Mouse (Mus musculus) stomach, postnatal 0 days (tissue): ENCODE measurements around the gene Arhgef2. TPM values are rescaled to one million over a fixed set of nuclear protein-coding genes. Genes with fewer than 3 reads are reported as not detected.

Experiments used
- ATAC-seq: fragments of 200-750 bp; cut with Nextera tagmentation; 2 replicates; pipeline ENCODE4 v1.8.0; 2017; ENCODE audit not compliant: low FRiP score, low TSS enrichment
- DNase-seq: peaks from one replicate; pipeline ENCODE4 v3.0.0-alpha.2; 2016; ENCODE audit warnings: low spot score
- H3K27ac ChIP-seq: fragments of 300-500 bp; sonication (generic); replicated peaks from 2 replicates; pipeline ENCODE4 v1.5.1; 2014; ENCODE audit warnings: mild to moderate bottlenecking, control low read depth
- H3K27me3 ChIP-seq: fragments of 300-500 bp; sonication (generic); 2 replicates; pipeline ENCODE4 v1.6.1; 2014; ENCODE audit warnings: low read length; ENCODE audit not compliant: control insufficient read depth, insufficient read depth
- H3K36me3 ChIP-seq: fragments of 300-500 bp; sonication (generic); 2 replicates; pipeline ENCODE4 v1.6.1; 2014; ENCODE audit warnings: low read length, mixed read lengths; ENCODE audit not compliant: control insufficient read depth, insufficient read depth
- H3K4me1 ChIP-seq: fragments of 300-500 bp; sonication (generic); replicated peaks from 2 replicates; pipeline ENCODE4 v1.6.1; 2014; ENCODE audit warnings: antibody characterized with exemption; ENCODE audit not compliant: control insufficient read depth, insufficient read depth
- H3K4me2 ChIP-seq: fragments of 300-500 bp; sonication (generic); replicated peaks from 2 replicates; pipeline ENCODE4 v1.6.1; 2014; ENCODE audit warnings: low read depth, mild to moderate bottlenecking, control low read depth, moderate library complexity
- H3K4me3 ChIP-seq: fragments of 300-500 bp; sonication (generic); 2 replicates; pipeline ENCODE4 v1.5.1; 2014; ENCODE audit warnings: low read depth, low read length, control low read depth
- H3K9ac ChIP-seq: fragments of 300-500 bp; sonication (generic); 2 replicates; pipeline ENCODE4 v1.6.1; 2014; ENCODE audit warnings: mild to moderate bottlenecking, low read length, control low read depth, mixed read lengths
- H3K9me3 ChIP-seq: fragments of 300-500 bp; sonication (generic); 2 replicates; pipeline ENCODE4 v1.6.1; 2016; ENCODE audit warnings: low read length; ENCODE audit not compliant: control insufficient read depth
- CTCF ChIP-seq: IDR thresholded peaks from 2 replicates; pipeline ENCODE4 v1.5.1; 2016; ENCODE audit warnings: antibody characterized with exemption, low read depth, mild to moderate bottlenecking, moderate library complexity
- EP300 ChIP-seq: optimal IDR thresholded peaks from 2 replicates; pipeline ENCODE3; 2016; ENCODE audit warnings: antibody characterized with exemption
- WGBS: fragments of 180-500 bp; shearing (Covaris S2); extraction: QIAGEN DNeasy Blood & Tissue Kit; methylation state at CpG from one replicate; pipeline ENCODE4 v1.1.7; 2014; 5-methylcytosine and 5-hydroxymethylcytosine counted together
- polyA plus RNA-seq: library from polyadenylated mRNA; unstranded; fragments of >200 nt; fragmentation: Nextera tagmentation; extraction: Ambion mirVana; gene quantifications from 2 replicates; pipeline ENCODE4 v1.2.1, GENCODE M21; 2015

The Arhgef2 gene
- polyA plus RNA-seq, 1 experiment from 2014 or later: 29.0 TPM

GRCm38 (mm10) chr3:88655619-88656018 lies 49.9 kb downstream of the Arhgef2 start:
- Histone ChIP-seq H3K27ac (no peak overlapping the region), H3K4me2 (no peak overlapping the region), H3K9me3 (no peaks in the 10 kb centered on the region), H3K36me3 (no peaks in the 10 kb centered on the region), H3K4me3 (no peak overlapping the region), H3K4me1 (no peaks in the 10 kb centered on the region), H3K9ac (no peak overlapping the region), H3K27me3 (no peaks in the 10 kb centered on the region)
- TF ChIP-seq CTCF (no peak), EP300 (no peak)
- 76% methylated on average over 8 of the region's 8 CpGs for WGBS
- ATAC-seq (no peak), DNase-seq (no peak)

- no peak overlapping the region for H3K9ac ChIP-seq
- H3K27ac ChIP-seq: no peak overlapping the region
- 46% methylated on average over 5 of the region's 5 CpGs for WGBS
- H3K4me3 ChIP-seq: no peak overlapping the region
- no peak for DNase-seq
- H3K4me1 ChIP-seq: no peaks in the 10 kb centered on the region
- no peak overlapping the region for H3K4me2 ChIP-seq
- H3K27me3 ChIP-seq: no peaks in the 10 kb centered on the region
- no peaks in the 10 kb centered on the region for H3K36me3 ChIP-seq
- TF ChIP-seq CTCF (no peak), EP300 (no peak)
- H3K9me3 ChIP-seq: no peaks in the 10 kb centered on the region
- no peak for ATAC-seq
Observed at GRCm38 (mm10) chr3:88658441-88659127, 52.8 kb downstream of the Arhgef2 start.

- DNase-seq (peak; percentile 14), ATAC-seq (no peak)
- Histone ChIP-seq H3K36me3 (no peaks in the 10 kb centered on the region), H3K27me3 (no peaks in the 10 kb centered on the region), H3K4me1 (no peaks in the 10 kb centered on the region), H3K27ac (no peak overlapping the region), H3K4me2 (no peak overlapping the region), H3K9ac (no peak overlapping the region), H3K4me3 (no peak overlapping the region), H3K9me3 (no peaks in the 10 kb centered on the region)
- WGBS: 36% methylated on average over 6 of the region's 6 CpGs
- TF ChIP-seq CTCF: no peak
Observed at GRCm38 (mm10) chr3:88659798-88660197, 54.0 kb downstream of the Arhgef2 start.

GRCm38 (mm10) chr3:88664095-88664494 lies 58.3 kb downstream of the Arhgef2 start:
- Histone ChIP-seq H3K4me2 (no peak overlapping the region), H3K27ac (no peak overlapping the region), H3K9ac (no peak overlapping the region), H3K9me3 (no peaks in the 10 kb centered on the region), H3K27me3 (no peaks in the 10 kb centered on the region), H3K36me3 (no peaks in the 10 kb centered on the region), H3K4me1 (no peaks in the 10 kb centered on the region), H3K4me3 (no peak overlapping the region)
- TF ChIP-seq EP300 (no peak), CTCF (no peak)
- DNase-seq (no peak), ATAC-seq (no peak)
- 74% methylated on average over 4 of the region's 4 CpGs for WGBS

DNA sequence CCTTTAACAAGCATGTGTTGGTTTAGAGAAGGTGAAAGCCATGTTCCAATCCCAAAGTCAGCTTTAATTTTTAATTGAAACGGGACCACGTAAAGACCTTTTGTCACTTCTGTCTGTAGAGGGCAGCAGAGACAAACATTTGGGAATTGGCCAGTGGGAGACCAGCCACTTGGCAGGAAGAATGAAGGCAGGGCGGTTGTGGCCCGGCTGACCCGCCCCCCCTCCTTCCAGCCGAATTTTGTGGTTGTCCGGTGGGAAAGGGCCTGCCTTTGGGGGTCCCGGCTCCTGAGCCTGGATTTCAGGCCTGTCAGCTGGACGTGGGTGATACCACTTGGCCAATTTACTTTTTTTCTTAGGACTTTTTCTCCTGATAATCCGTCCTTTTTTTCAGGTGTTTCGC lies 71.6 kb downstream of the Arhgef2 start:
- peak overlapping the region; percentile 50; the same call in 1 of the 2 replicates for H3K9ac ChIP-seq
- no peaks in the 10 kb centered on the region for H3K4me1 ChIP-seq
- 4% methylated on average over 11 of the region's 11 CpGs for WGBS
- peak; percentile 80 for DNase-seq
- H3K9me3 ChIP-seq: no peaks in the 10 kb centered on the region
- H3K4me3 ChIP-seq: peak overlapping the region; percentile 34
- no peak overlapping the region for H3K27ac ChIP-seq
- peak; percentile 76 for ATAC-seq
- no peaks in the 10 kb centered on the region for H3K36me3 ChIP-seq
- no peaks in the 10 kb centered on the region for H3K27me3 ChIP-seq
- no peak for TF ChIP-seq EP300
- peak; percentile 92 for TF ChIP-seq CTCF
- H3K4me2 ChIP-seq: peak overlapping the region; percentile 61

DNA sequence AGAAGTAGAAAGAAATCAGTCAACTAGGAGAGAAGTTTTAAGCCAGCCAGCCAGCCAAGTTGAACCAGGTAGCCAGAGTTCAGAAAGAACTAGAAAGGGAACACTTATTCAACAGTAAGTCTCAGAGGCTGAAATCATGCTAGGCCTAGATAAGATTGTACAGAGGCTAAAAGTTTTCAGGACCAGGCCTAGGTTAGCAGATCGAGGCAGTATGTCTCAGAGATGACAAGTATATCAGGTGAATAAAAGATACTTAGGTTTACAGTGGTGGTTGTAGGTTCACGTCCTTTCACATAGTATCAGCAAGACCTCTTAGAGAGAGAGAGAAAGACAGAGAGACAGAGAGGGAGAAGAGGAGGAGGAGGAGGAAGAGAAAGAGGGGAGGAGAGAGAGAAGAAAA lies 78.0 kb downstream of the Arhgef2 start:
- peak overlapping the region; percentile 78 for H3K27ac ChIP-seq
- WGBS: 72% methylated on average over 2 of the region's 2 CpGs

More for the DNA sequence above, 78.0 kb downstream of the Arhgef2 start:
- no peaks in the 10 kb centered on the region for H3K27me3 ChIP-seq
- H3K9me3 ChIP-seq: no peaks in the 10 kb centered on the region
- H3K9ac ChIP-seq: no peak overlapping the region
- no peak overlapping the region for H3K4me2 ChIP-seq
- H3K36me3 ChIP-seq: no peaks in the 10 kb centered on the region
- H3K4me1 ChIP-seq: no peaks in the 10 kb centered on the region
- TF ChIP-seq CTCF: no peak
- no peak for TF ChIP-seq EP300
- ATAC-seq (peak; percentile 8; the same call in 1 of the 2 replicates), DNase-seq (peak; percentile 21)
- no peak overlapping the region for H3K4me3 ChIP-seq
